Mouse (Mus musculus) hindbrain, embryonic 14.5 days (tissue): ENCODE results near the gene Tm7sf2. TPM values are rescaled to one million over a fixed set of nuclear protein-coding genes. Genes with fewer than 3 reads are reported as not detected.

Experiments
- ATAC-seq: fragments of 200-750 bp; cut with Nextera tagmentation; 2 replicates; pipeline ENCODE4 v1.8.0; 2017; ENCODE audit warnings: moderate number of reproducible peaks, mild to moderate bottlenecking, moderate TSS enrichment, moderate library complexity; ENCODE audit not compliant: low FRiP score
- DNase-seq: peaks from one replicate; pipeline ENCODE4 v3.0.0-alpha.2; 2015; ENCODE audit warnings: low spot score
- H3K27ac ChIP-seq: fragments of 300-500 bp; sonication (generic); 2 replicates; pipeline ENCODE4 v1.5.1; 2014; ENCODE audit warnings: mild to moderate bottlenecking, moderate library complexity
- H3K27me3 ChIP-seq: fragments of 300-500 bp; sonication (generic); 2 replicates; pipeline ENCODE4 v1.6.1; 2014; ENCODE audit warnings: mild to moderate bottlenecking, low read length, mixed read lengths; ENCODE audit not compliant: control insufficient read depth, insufficient read depth
- H3K36me3 ChIP-seq: fragments of 300-500 bp; sonication (generic); replicated peaks from 2 replicates; pipeline ENCODE4 v1.6.1; 2014; ENCODE audit not compliant: control insufficient read depth, insufficient read depth
- H3K4me1 ChIP-seq: fragments of 300-500 bp; sonication (generic); replicated peaks from 2 replicates; pipeline ENCODE4 v1.6.1; 2014; ENCODE audit warnings: antibody characterized with exemption, low read length, mixed read lengths; ENCODE audit not compliant: control insufficient read depth, insufficient read depth
- H3K4me2 ChIP-seq: fragments of 300-500 bp; sonication (generic); replicated peaks from 2 replicates; pipeline ENCODE4 v1.6.1; 2014; ENCODE audit warnings: mild to moderate bottlenecking, moderate library complexity
- H3K4me3 ChIP-seq: fragments of 300-500 bp; sonication (generic); replicated peaks from 2 replicates; pipeline ENCODE4 v1.5.1; 2014; ENCODE audit warnings: mild to moderate bottlenecking, low read length
- H3K9ac ChIP-seq: fragments of 300-500 bp; sonication (generic); 2 replicates; pipeline ENCODE4 v1.6.1; 2014
- H3K9me3 ChIP-seq: fragments of 300-500 bp; sonication (generic); 2 replicates; pipeline ENCODE4 v1.6.1; 2016; ENCODE audit warnings: low read length; ENCODE audit not compliant: control insufficient read depth
- WGBS: fragments of 180-500 bp; shearing (Covaris S2); extraction: QIAGEN DNeasy Blood & Tissue Kit; methylation state at CpG from one replicate; pipeline ENCODE4 v1.1.7; 2014; 5-methylcytosine and 5-hydroxymethylcytosine counted together
- polyA plus RNA-seq: library from polyadenylated mRNA; unstranded; fragments of >200 nt; fragmentation: Nextera tagmentation; extraction: Ambion mirVana; gene quantifications from 2 replicates; pipeline ENCODE4 v1.2.1, GENCODE M21; 2014

Gene Tm7sf2
- polyA plus RNA-seq, 1 experiment from 2014 or later = 58.9 TPM

- Histone ChIP-seq H3K27me3 (no peaks in the 10 kb centered on the region), H3K36me3 (peaks cover 15% of the 10 kb centered on the region), H3K9me3 (no peaks in the 10 kb centered on the region), H3K9ac (peak overlapping the region; percentile 94), H3K27ac (peak overlapping the region; percentile 92), H3K4me1 (peaks cover 39% of the 10 kb centered on the region), H3K4me2 (peak overlapping the region; percentile 100), H3K4me3 (peak overlapping the region; percentile 90)
- ATAC-seq (no peak), DNase-seq (no peak)
- 1% methylated on average over 44 of the region's 44 CpGs for WGBS
These were observed 6.4 kb downstream of the Tm7sf2 start for GRCm38 (mm10) chr19:6061641-6062302.

- H3K27ac ChIP-seq = peak within 1 kb of the TSS; percentile 92
- DNase-seq = peak; percentile 94
- no peaks in the 10 kb centered on the region for H3K9me3 ChIP-seq
- H3K9ac ChIP-seq = peak within 1 kb of the TSS; percentile 94
- H3K4me2 ChIP-seq = peak within 1 kb of the TSS; percentile 100
- H3K4me1 ChIP-seq = peaks cover 39% of the 10 kb centered on the region
- peak; percentile 64 for ATAC-seq
- WGBS = under 1% methylated on average over 58 of the region's 58 CpGs
- no peaks in the 10 kb centered on the region for H3K27me3 ChIP-seq
- H3K4me3 ChIP-seq = peak within 1 kb of the TSS; percentile 90
- H3K36me3 ChIP-seq = peaks cover 15% of the 10 kb centered on the region
These were observed 7.1 kb downstream of the Tm7sf2 start, which contains the start of gene Znhit2 for GRCm38 (mm10) chr19:6061021-6061533. Gene Znhit2 (plus strand): TSS chr19:6061192.

GRCm38 (mm10) chr19:6058966-6059365 is 9.2 kb downstream of the Tm7sf2 start:
- Histone ChIP-seq H3K4me1 (peaks cover 38% of the 10 kb centered on the region), H3K4me2 (peak overlapping the region; percentile 85), H3K4me3 (peak overlapping the region; percentile 52), H3K36me3 (peaks cover 34% of the 10 kb centered on the region), H3K9me3 (no peaks in the 10 kb centered on the region), H3K27me3 (no peaks in the 10 kb centered on the region), H3K27ac (no peak overlapping the region), H3K9ac (peak overlapping the region; percentile 85)
- 89% methylated on average over 5 of the region's 5 CpGs for WGBS
- ATAC-seq = no peak
- no peak for DNase-seq

GRCm38 (mm10) chr19:6058513-6058912 is 9.7 kb downstream of the Tm7sf2 start:
- WGBS = 35% methylated on average over 5 of the region's 5 CpGs
- peaks cover 38% of the 10 kb centered on the region for H3K4me1 ChIP-seq
- no peak for DNase-seq
- peak overlapping the region; percentile 78 for H3K27ac ChIP-seq
- H3K27me3 ChIP-seq = no peaks in the 10 kb centered on the region
- H3K36me3 ChIP-seq = peaks cover 38% of the 10 kb centered on the region
- no peaks in the 10 kb centered on the region for H3K9me3 ChIP-seq
- peak overlapping the region; percentile 85 for H3K4me2 ChIP-seq
- H3K4me3 ChIP-seq = peak overlapping the region; percentile 52
- peak overlapping the region; percentile 85 for H3K9ac ChIP-seq
- no peak for ATAC-seq

- under 1% methylated on average over 60 of the region's 63 CpGs for WGBS
- Histone ChIP-seq H3K9ac (peak within 1 kb of the TSS; percentile 85), H3K4me3 (peak within 1 kb of the TSS; percentile 52), H3K4me2 (peak within 1 kb of the TSS; percentile 85), H3K9me3 (no peaks in the 10 kb centered on the region), H3K27me3 (no peaks in the 10 kb centered on the region), H3K27ac (peak within 1 kb of the TSS; percentile 78), H3K36me3 (peaks cover 48% of the 10 kb centered on the region), H3K4me1 (peaks cover 31% of the 10 kb centered on the region)
- ATAC-seq (peak; percentile 87), DNase-seq (peak; percentile 100)
These were observed 10.7 kb downstream of the Tm7sf2 start, which contains the start of the genes Mrpl49 and Fau for GRCm38 (mm10) chr19:6057313-6058096. Gene Mrpl49 (minus strand): TSS chr19:6057785. Gene Fau (plus strand): TSS chr19:6057844.

- DNase-seq = no peak
- Histone ChIP-seq H3K4me2 (peak overlapping the region; percentile 76), H3K4me3 (peak overlapping the region; percentile 52), H3K4me1 (peaks cover 23% of the 10 kb centered on the region), H3K27ac (no peak overlapping the region), H3K9me3 (no peaks in the 10 kb centered on the region), H3K27me3 (no peaks in the 10 kb centered on the region), H3K36me3 (peaks cover 57% of the 10 kb centered on the region), H3K9ac (peak overlapping the region; percentile 66)
- ATAC-seq = no peak
- WGBS = 58% methylated on average over 4 of the region's 4 CpGs
These were observed 11.5 kb downstream of the Tm7sf2 start for GRCm38 (mm10) chr19:6056696-6057095.

GRCm38 (mm10) chr19:6054296-6054695 is 13.9 kb downstream of the Tm7sf2 start:
- no peak overlapping the region for H3K4me3 ChIP-seq
- no peak overlapping the region for H3K9ac ChIP-seq
- peaks cover 17% of the 10 kb centered on the region for H3K4me1 ChIP-seq
- H3K27ac ChIP-seq = no peak overlapping the region
- H3K4me2 ChIP-seq = no peak overlapping the region
- ATAC-seq = no peak
- no peaks in the 10 kb centered on the region for H3K27me3 ChIP-seq
- no peak for DNase-seq
- peaks cover 71% of the 10 kb centered on the region for H3K36me3 ChIP-seq
- 89% methylated on average over 5 of the region's 5 CpGs for WGBS
- H3K9me3 ChIP-seq = no peaks in the 10 kb centered on the region

- H3K4me2 ChIP-seq = no peak overlapping the region
- H3K9me3 ChIP-seq = no peaks in the 10 kb centered on the region
- H3K4me1 ChIP-seq = peaks cover 20% of the 10 kb centered on the region
- no peaks in the 10 kb centered on the region for H3K27me3 ChIP-seq
- WGBS = 88% methylated on average over 7 of the region's 7 CpGs
- H3K36me3 ChIP-seq = peaks cover 80% of the 10 kb centered on the region
- DNase-seq = no peak
- H3K9ac ChIP-seq = no peak overlapping the region
- no peak for ATAC-seq
- no peak overlapping the region for H3K27ac ChIP-seq
- no peak overlapping the region for H3K4me3 ChIP-seq
These were observed 15.7 kb downstream of the Tm7sf2 start for GRCm38 (mm10) chr19:6052516-6052915.
